In genomic region chr15:99727525-99727924, GRCm38 (mm10) we compare ENCODE assay signal across 20 mouse cellular contexts. TPM values are rescaled to one million over a fixed set of nuclear protein-coding genes. Genes with fewer than 3 reads are reported as not detected.
"Had no signal": no experiment of that assay in that cellular context is flagged by ENCODE, and none has a peak within 500 bp of the region (broad histone marks: within the 10 kb centered on the region; RNA-seq: fewer than 3 reads in every experiment).

No protein-coding gene starts in this region.

- DNase-seq: lung, adult 18-20 months; lung, embryonic 14.5 days; lung, postnatal 10 days; lung, postnatal 4 days; right cerebral cortex, postnatal 14 days; thymus, adult 2 months; thymus, postnatal 25 days; thymus, postnatal 4 days had no signal

- H3K9me3 ChIP-seq: midbrain, embryonic 10.5 days; midbrain, embryonic 13.5 days; midbrain, embryonic 15.5 days; neural tube, embryonic 12.5 days; stomach, embryonic 15.5 days had no signal

- H3K4me3 ChIP-seq: midbrain, embryonic 10.5 days; midbrain, embryonic 13.5 days; midbrain, embryonic 15.5 days; neural tube, embryonic 12.5 days; stomach, embryonic 15.5 days had no signal

- ATAC-seq: midbrain, embryonic 13.5 days; midbrain, embryonic 15.5 days had no signal

- H3K27ac ChIP-seq: midbrain, embryonic 10.5 days; midbrain, embryonic 13.5 days; midbrain, embryonic 15.5 days; neural tube, embryonic 12.5 days; stomach, embryonic 15.5 days; stomach, postnatal 0 days had no signal

- H3K27me3 ChIP-seq: midbrain, embryonic 13.5 days; midbrain, embryonic 15.5 days; neural tube, embryonic 12.5 days; stomach, embryonic 15.5 days had no signal

RNA-seq across cellular contexts. Expression of gene Gpd1, which starts 10.2 kb away (rescaled TPM):
- total RNA-seq: neutrophil, adult 5-6 weeks had no signal

RNA-seq across cellular contexts. Expression of gene Gm17349, which starts 22.2 kb away (rescaled TPM):
- total RNA-seq: megakaryocyte, adult 5-6 weeks; megakaryocyte-erythroid progenitor cell, adult 5-6 weeks; neutrophil, adult 5-6 weeks had no signal
- polyA plus RNA-seq: lung, embryonic 14.5 days; lung, embryonic 16.5 days; midbrain, embryonic 10.5 days; midbrain, embryonic 13.5 days; midbrain, embryonic 15.5 days; neural tube, embryonic 12.5 days; neural tube, embryonic 14.5 days; stomach, embryonic 15.5 days; testis, adult 2 months; thymus, adult 2 months had no signal
